Mouse (Mus musculus) hindbrain, embryonic 11.5 days (tissue): ENCODE results near the gene Krtap3-3. TPM values are rescaled to one million over a fixed set of nuclear protein-coding genes. Genes with fewer than 3 reads are reported as not detected.

ENCODE experiments used
- ATAC-seq: fragments of 200-750 bp; cut with Nextera tagmentation; 2 replicates; pipeline ENCODE4 v1.8.0; 2017; ENCODE audit warnings: mild to moderate bottlenecking, moderate TSS enrichment, moderate library complexity; ENCODE audit not compliant: low FRiP score
- DNase-seq: peaks from one replicate; pipeline ENCODE4 v3.0.0-alpha.2; 2015; ENCODE audit warnings: low spot score
- H3K27ac ChIP-seq: fragments of 300-500 bp; sonication (generic); 2 replicates; pipeline ENCODE4 v1.5.1; 2014; ENCODE audit warnings: mild to moderate bottlenecking, low read depth, low read length
- H3K27me3 ChIP-seq: fragments of 300-500 bp; sonication (generic); 2 replicates; pipeline ENCODE4 v1.6.1; 2014; ENCODE audit warnings: mild to moderate bottlenecking, low read length, moderate library complexity, mixed read lengths; ENCODE audit not compliant: control insufficient read depth, insufficient read depth
- H3K36me3 ChIP-seq: fragments of 300-500 bp; sonication (generic); 2 replicates; pipeline ENCODE4 v1.6.1; 2014; ENCODE audit warnings: mild to moderate bottlenecking, low read length, moderate library complexity, mixed read lengths; ENCODE audit not compliant: control insufficient read depth, insufficient read depth
- H3K4me1 ChIP-seq: fragments of 300-500 bp; sonication (generic); replicated peaks from 2 replicates; pipeline ENCODE4 v1.6.1; 2014; ENCODE audit warnings: low read length, mixed read lengths; ENCODE audit not compliant: control insufficient read depth, insufficient read depth
- H3K4me2 ChIP-seq: fragments of 300-500 bp; sonication (generic); replicated peaks from 2 replicates; pipeline ENCODE4 v1.6.1; 2014; ENCODE audit warnings: mild to moderate bottlenecking, low read depth, low read length
- H3K4me3 ChIP-seq: fragments of 300-500 bp; sonication (generic); 2 replicates; pipeline ENCODE4 v1.5.1; 2014; ENCODE audit warnings: low read depth, low read length
- H3K9ac ChIP-seq: fragments of 300-500 bp; sonication (generic); 2 replicates; pipeline ENCODE4 v1.6.1; 2014; ENCODE audit warnings: low read depth, low read length
- H3K9me3 ChIP-seq: fragments of 300-500 bp; sonication (generic); 2 replicates; pipeline ENCODE4 v1.6.1; 2016; ENCODE audit warnings: low read length; ENCODE audit not compliant: control insufficient read depth
- WGBS: fragments of 180-500 bp; shearing (Covaris S2); extraction: QIAGEN DNeasy Blood & Tissue Kit; methylation state at CpG from one replicate; pipeline ENCODE4 v1.1.7; 2014; 5-methylcytosine and 5-hydroxymethylcytosine counted together
- polyA plus RNA-seq: library from polyadenylated mRNA; unstranded; fragments of >200 nt; fragmentation: Nextera tagmentation; extraction: Ambion mirVana; gene quantifications from 2 replicates; pipeline ENCODE4 v1.2.1, GENCODE M21; 2014

The Krtap3-3 gene
- polyA plus RNA-seq, 1 experiment from 2014 or later, result not detected

DNA sequence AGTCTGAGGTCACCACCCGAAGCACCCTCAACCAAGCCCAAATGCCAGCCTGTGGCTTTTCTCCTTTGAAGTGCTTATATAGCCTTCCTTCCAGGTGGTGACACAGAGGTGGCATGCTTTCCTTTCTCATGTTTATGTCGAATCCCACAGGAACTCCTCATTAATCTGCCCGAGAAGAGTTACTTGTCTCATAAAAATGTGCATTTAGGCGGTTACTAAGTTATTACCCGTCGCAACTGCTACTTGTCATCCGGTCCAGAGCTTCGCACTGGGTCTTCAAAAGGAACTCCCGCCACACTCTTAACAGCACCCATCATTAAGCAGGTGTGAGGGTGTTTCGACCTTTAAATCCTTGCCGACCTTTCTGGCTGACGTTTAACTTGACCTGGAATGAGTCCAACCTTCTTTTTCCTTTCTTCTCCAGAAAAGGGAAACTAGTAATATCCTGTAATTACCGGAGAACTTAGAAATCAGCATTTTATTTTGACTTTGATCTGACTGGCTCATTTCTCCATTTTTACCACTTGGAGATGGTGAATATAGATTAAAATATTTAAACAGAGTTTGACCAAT lies 29.3 kb downstream of the Krtap3-3 start, which contains the start of gene Krt39:
Krt39 (minus strand) TSS at position 51 of the 573 bp plus-strand sequence.
- WGBS, result 87% methylated on average over 13 of the region's 13 CpGs
- Histone ChIP-seq H3K27me3 (no peaks in the 10 kb centered on the region), H3K4me3 (no peak within 1 kb of the TSS), H3K9ac (no peak within 1 kb of the TSS), H3K9me3 (no peaks in the 10 kb centered on the region), H3K27ac (no peak within 1 kb of the TSS), H3K4me1 (no peaks in the 10 kb centered on the region), H3K4me2 (no peak within 1 kb of the TSS), H3K36me3 (no peaks in the 10 kb centered on the region)
- DNase-seq (no peak), ATAC-seq (no peak)

DNA sequence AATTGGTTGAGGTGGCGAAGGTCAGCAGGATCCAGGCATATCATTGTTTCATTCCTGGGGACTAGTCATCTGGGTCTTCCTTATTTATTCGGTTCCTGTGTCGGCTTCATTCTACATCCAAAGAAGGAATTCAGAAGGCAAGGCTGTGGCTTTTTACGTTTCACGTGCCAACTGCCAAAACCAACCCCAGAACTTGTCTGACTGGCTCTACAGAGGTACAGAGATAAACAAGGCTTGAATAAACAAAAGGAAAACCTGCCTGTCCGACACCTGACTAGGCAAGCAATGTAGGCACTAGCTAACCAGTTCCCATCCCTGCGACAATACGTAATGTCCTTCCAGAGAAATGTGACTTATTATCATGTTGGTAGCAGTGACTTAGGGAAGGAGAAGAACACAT lies 36.6 kb downstream of the Krtap3-3 start:
- H3K27me3 ChIP-seq, result no peaks in the 10 kb centered on the region
- 86% methylated on average over 8 of the region's 8 CpGs for WGBS
- H3K9ac ChIP-seq, result no peak overlapping the region
- H3K27ac ChIP-seq, result no peak overlapping the region
- no peaks in the 10 kb centered on the region for H3K4me1 ChIP-seq
- no peak for ATAC-seq
- H3K4me3 ChIP-seq, result no peak overlapping the region
- no peaks in the 10 kb centered on the region for H3K9me3 ChIP-seq
- no peak overlapping the region for H3K4me2 ChIP-seq
- no peak for DNase-seq
- no peaks in the 10 kb centered on the region for H3K36me3 ChIP-seq

Other genes with a start within 250 kb of the Krtap3-3 start
- gene Krt25, start 227.9 kb downstream of the Krtap3-3 start, polyA plus RNA-seq, result not detected in 2 replicates
- gene Krt26, start 212.9 kb downstream of the Krtap3-3 start, polyA plus RNA-seq, result 0.12 and 0.24 TPM in 2 replicates
- not detected in 2 replicates for gene Krt27, start 199.8 kb downstream of the Krtap3-3 start, polyA plus RNA-seq
- gene Krt28, start 176.0 kb downstream of the Krtap3-3 start, polyA plus RNA-seq, result 0.39 and 0.60 TPM in 2 replicates
- gene Krt10, start 161.5 kb downstream of the Krtap3-3 start, polyA plus RNA-seq, result 27.8 and 35.1 TPM in 2 replicates
- not detected in 2 replicates for gene Krt12, start 128.6 kb downstream of the Krtap3-3 start, polyA plus RNA-seq
- 0.42 and 0.48 TPM in 2 replicates for gene Krt20, start 112.7 kb downstream of the Krtap3-3 start, polyA plus RNA-seq
- not detected in 2 replicates for gene Krt23, start 57.7 kb downstream of the Krtap3-3 start, polyA plus RNA-seq
- not detected in 2 replicates for gene Krt39, start 29.5 kb downstream of the Krtap3-3 start, polyA plus RNA-seq
- gene Krt40, start 7.7 kb downstream of the Krtap3-3 start, polyA plus RNA-seq, result not detected in 2 replicates
- gene Krtap3-2, start 6.0 kb upstream of the Krtap3-3 start, polyA plus RNA-seq, result not detected in 2 replicates
- gene Gm11939, start 8.6 kb upstream of the Krtap3-3 start, polyA plus RNA-seq, result not detected in 2 replicates
- not detected in 2 replicates for gene Krtap3-1, start 15.8 kb upstream of the Krtap3-3 start, polyA plus RNA-seq
- not detected in 2 replicates for gene Krtap1-5, start 30.2 kb upstream of the Krtap3-3 start, polyA plus RNA-seq
- not detected in 2 replicates for gene Krtap1-4, start 32.8 kb upstream of the Krtap3-3 start, polyA plus RNA-seq
- gene Krtap1-3, start 40.5 kb upstream of the Krtap3-3 start, polyA plus RNA-seq, result not detected in 2 replicates
- gene Krtap9-3, start 47.2 kb upstream of the Krtap3-3 start, polyA plus RNA-seq, result not detected in 2 replicates
- not detected in 2 replicates for gene Gm11938, start 52.4 kb upstream of the Krtap3-3 start, polyA plus RNA-seq
- gene Gm11937, start 59.3 kb upstream of the Krtap3-3 start, polyA plus RNA-seq, result not detected in 2 replicates
- gene Krtap2-4, start 64.0 kb upstream of the Krtap3-3 start, polyA plus RNA-seq, result not detected in 2 replicates
- gene Gm11562, start 69.6 kb upstream of the Krtap3-3 start, polyA plus RNA-seq, result not detected in 2 replicates
- not detected in 2 replicates for gene Krtap4-1, start 77.4 kb upstream of the Krtap3-3 start, polyA plus RNA-seq
- not detected in 2 replicates for gene Krtap4-2, start 84.2 kb upstream of the Krtap3-3 start, polyA plus RNA-seq
- not detected in 2 replicates for gene Krtap4-7, start 93.2 kb upstream of the Krtap3-3 start, polyA plus RNA-seq
- not detected in 2 replicates for gene Gm11555, start 99.4 kb upstream of the Krtap3-3 start, polyA plus RNA-seq
- gene Gm11563, start 108.1 kb upstream of the Krtap3-3 start, polyA plus RNA-seq, result not detected in 2 replicates
- not detected in 2 replicates for gene Krtap4-6, start 115.1 kb upstream of the Krtap3-3 start, polyA plus RNA-seq
- gene Gm14190, start 139.9 kb upstream of the Krtap3-3 start, polyA plus RNA-seq, result not detected in 2 replicates
- not detected in 2 replicates for gene Gm14180, start 183.4 kb upstream of the Krtap3-3 start, polyA plus RNA-seq
- gene Gm11595, start 222.0 kb upstream of the Krtap3-3 start, polyA plus RNA-seq, result not detected in 2 replicates
- gene Krtap4-8, start 229.8 kb upstream of the Krtap3-3 start, polyA plus RNA-seq, result not detected in 2 replicates
- gene Krtap4-9, start 234.3 kb upstream of the Krtap3-3 start, polyA plus RNA-seq, result not detected in 2 replicates
- gene Gm11596, start 242.6 kb upstream of the Krtap3-3 start, polyA plus RNA-seq, result not detected in 2 replicates
- not detected in 2 replicates for gene Gm11569, start 248.1 kb upstream of the Krtap3-3 start, polyA plus RNA-seq